In genomic region chr6:28980750-28981584, GRCm38 (mm10) we compare ENCODE assay signal across 8 mouse cellular contexts.
DNase-seq lines count a peak whose midpoint lies in the region; ATAC-seq lines count a peak whose summit lies in the region.

No protein-coding gene starts in this region.

- H3K4me3 ChIP-seq in heart, embryonic 11.5 days (ENCODE audit: low read depth, low read length), result peak overlapping the region; percentile 53
- peak overlapping the region; percentile 45 for H3K4me3 ChIP-seq in liver, embryonic 11.5 days (ENCODE audit: low read depth, low read length)

- peak; percentile 67 for ATAC-seq in heart, embryonic 11.5 days (replicated peaks; ENCODE audit: insufficient number of reproducible peaks, low FRiP score, low TSS enrichment)
- peak; percentile 60 for ATAC-seq in liver, embryonic 11.5 days (replicated peaks; ENCODE audit: low FRiP score)

- H3K4me1 ChIP-seq in heart, embryonic 11.5 days (ENCODE audit: control insufficient read depth, insufficient read depth, low read length), result peaks cover 3% of the 10 kb centered on the region; the same call in 1 of the 2 replicates
- peaks cover 4% of the 10 kb centered on the region; the same call in 1 of the 2 replicates for H3K4me1 ChIP-seq in liver, embryonic 11.5 days (replicated peaks; ENCODE audit: control insufficient read depth, insufficient read depth, low read length)

- WGBS in heart, embryonic 11.5 days (ENCODE audit: insufficient replicate concordance), result under 1% methylated on average over 56 of the region's 56 CpGs
- WGBS in liver, embryonic 11.5 days, result 2% methylated on average over 56 of the region's 56 CpGs

- H3K36me3 ChIP-seq in heart, embryonic 11.5 days (ENCODE audit: control insufficient read depth, insufficient read depth, low read length), result no peaks in the 10 kb centered on the region
- H3K36me3 ChIP-seq in liver, embryonic 11.5 days (ENCODE audit: control insufficient read depth, insufficient read depth, low read length), result no peaks in the 10 kb centered on the region

- peaks cover 39% of the 10 kb centered on the region for H3K27me3 ChIP-seq in heart, embryonic 11.5 days (ENCODE audit: control insufficient read depth, insufficient read depth, low read length)
- peaks cover 47% of the 10 kb centered on the region for H3K27me3 ChIP-seq in liver, embryonic 11.5 days (replicated peaks; ENCODE audit: control insufficient read depth, insufficient read depth, low read length)

- H3K27ac ChIP-seq in heart, embryonic 11.5 days (ENCODE audit: low read depth, low read length), result no peak overlapping the region
- H3K27ac ChIP-seq in liver, embryonic 11.5 days (ENCODE audit: low read depth, low read length), result no peak overlapping the region

- peak; percentile 48 to 75 for DNase-seq in adrenal gland, adult (ENCODE audit: inconsistent age in 2 of 2, low spot score in 1 of 2)
- no peak for DNase-seq in adrenal gland, adult 18-20 months (ENCODE audit: low spot score in 2 of 2)
- peak; percentile 80 to 83 for DNase-seq in cerebellum, postnatal 25 days
- DNase-seq in kidney, postnatal 14 days, result peak; percentile 62
- peak; percentile 43 for DNase-seq in liver, embryonic 11.5 days (ENCODE audit: low spot score)
- peak; percentile 87 for DNase-seq in right cerebral cortex, adult 18-20 months
- DNase-seq in urinary bladder, postnatal 10 days (ENCODE audit: low spot score), result no peak

- H3K4me2 ChIP-seq in heart, embryonic 11.5 days, result peak overlapping the region; percentile 85
- peak overlapping the region; percentile 73 for H3K4me2 ChIP-seq in liver, embryonic 11.5 days

- H3K9me3 ChIP-seq in heart, embryonic 11.5 days (replicated peaks; ENCODE audit: control insufficient read depth, low read length), result no peaks in the 10 kb centered on the region
- H3K9me3 ChIP-seq in liver, embryonic 11.5 days (ENCODE audit: control insufficient read depth, low read length), result no peaks in the 10 kb centered on the region

- H3K9ac ChIP-seq in heart, embryonic 11.5 days (ENCODE audit: low read depth, low read length), result peak overlapping the region; percentile 64
- H3K9ac ChIP-seq in liver, embryonic 11.5 days (ENCODE audit: low read depth, low read length), result no peak overlapping the region

Comparison
In these comparisons a context has a peak if more than half of its experiments do, and no peak if none do; other contexts are left out.
1. DNase-seq: peak in adrenal gland, adult (2 of 2), cerebellum, postnatal 25 days (2 of 2), kidney, postnatal 14 days (single experiment), liver, embryonic 11.5 days (single experiment) and right cerebral cortex, adult 18-20 months (single experiment); none in adrenal gland, adult 18-20 months (0 of 2) and urinary bladder, postnatal 10 days (single experiment).